Mouse (Mus musculus): ENCODE data around the gene Hba-a1. TPM values are rescaled to one million over a fixed set of nuclear protein-coding genes. Genes with fewer than 3 reads are reported as not detected.
"Not testable (repeated sequence)": the region's sequence is repeated elsewhere in the genome, so short reads cannot be mapped to it uniquely, and the experiment has no call there.

Gene Hba-a1
- polyA plus RNA-seq, 1 experiment from 2014 or later = 3,181 TPM

GRCm38 (mm10) chr11:32298532-32298918 lies 15.2 kb downstream of the Hba-a1 start:
- Histone ChIP-seq H3K27ac (no peak overlapping the region), H3K9me3 (no peaks in the 10 kb centered on the region), H3K9ac (no peak overlapping the region), H3K4me1 (no peaks in the 10 kb centered on the region), H3K4me3 (no peak overlapping the region), H3K27me3 (peaks cover 13% of the 10 kb centered on the region; the same call in 1 of the 2 replicates), H3K4me2 (replicated peaks) (no peak overlapping the region), H3K36me3 (no peaks in the 10 kb centered on the region)
- WGBS = 88% methylated on average over 2 of the region's 2 CpGs
- no peak for ATAC-seq (ENCODE audit: insufficient number of reproducible peaks, insufficient read depth, low FRiP score, low TSS enrichment)

GRCm38 (mm10) chr11:32299865-32300264 lies 16.6 kb downstream of the Hba-a1 start, which contains the start of gene Hbq1a:
Gene Hbq1a (plus strand): TSS chr11:32300069.
- Histone ChIP-seq H3K27me3 (peaks cover 11% of the 10 kb centered on the region; the same call in 1 of the 2 replicates), H3K4me2 (replicated peaks) (peak within 1 kb of the TSS; percentile 43)
- not testable (repeated sequence) for H3K27ac ChIP-seq; H3K9ac ChIP-seq; H3K4me1 ChIP-seq; H3K36me3 ChIP-seq; H3K4me3 ChIP-seq; H3K9me3 ChIP-seq; ATAC-seq (ENCODE audit: insufficient number of reproducible peaks, insufficient read depth, low FRiP score, low TSS enrichment)
- WGBS = 5% methylated on average over 16 of the region's 16 CpGs

GRCm38 (mm10) chr11:32300279-32301267 lies 17.3 kb downstream of the Hba-a1 start:
- no peak overlapping the region for H3K27ac ChIP-seq
- ATAC-seq (ENCODE audit: insufficient number of reproducible peaks, insufficient read depth, low FRiP score, low TSS enrichment) = no peak
- no peaks in the 10 kb centered on the region for H3K9me3 ChIP-seq
- WGBS = 56% methylated on average over 15 of the region's 17 CpGs
- H3K4me2 ChIP-seq (replicated peaks) = peak overlapping the region; percentile 43
- H3K4me3 ChIP-seq = no peak overlapping the region
- no peak overlapping the region for H3K9ac ChIP-seq
- peaks cover 11% of the 10 kb centered on the region; the same call in 1 of the 2 replicates for H3K27me3 ChIP-seq
- no peaks in the 10 kb centered on the region for H3K4me1 ChIP-seq
- H3K36me3 ChIP-seq = no peaks in the 10 kb centered on the region

GRCm38 (mm10) chr11:32301506-32301905 lies 18.2 kb downstream of the Hba-a1 start:
- Histone ChIP-seq H3K4me2 (replicated peaks) (no peak overlapping the region), H3K9me3 (no peaks in the 10 kb centered on the region), H3K27me3 (peaks cover 11% of the 10 kb centered on the region; the same call in 1 of the 2 replicates), H3K4me3 (no peak overlapping the region), H3K9ac (no peak overlapping the region), H3K36me3 (no peaks in the 10 kb centered on the region), H3K4me1 (no peaks in the 10 kb centered on the region), H3K27ac (no peak overlapping the region)
- WGBS = 57% methylated on average over 1 of the region's 1 CpGs
- ATAC-seq (ENCODE audit: insufficient number of reproducible peaks, insufficient read depth, low FRiP score, low TSS enrichment) = no peak

- WGBS = 26% methylated on average over 2 of the region's 2 CpGs
- Histone ChIP-seq H3K36me3 (no peaks in the 10 kb centered on the region), H3K4me3 (no peak overlapping the region), H3K4me2 (replicated peaks) (no peak overlapping the region), H3K9me3 (no peaks in the 10 kb centered on the region), H3K27me3 (peaks cover 11% of the 10 kb centered on the region; the same call in 1 of the 2 replicates), H3K9ac (no peak overlapping the region), H3K4me1 (no peaks in the 10 kb centered on the region), H3K27ac (no peak overlapping the region)
- ATAC-seq (ENCODE audit: insufficient number of reproducible peaks, insufficient read depth, low FRiP score, low TSS enrichment) = no peak
Measured at GRCm38 (mm10) chr11:32302824-32303419, 19.6 kb downstream of the Hba-a1 start.

GRCm38 (mm10) chr11:32303455-32303854 lies 20.1 kb downstream of the Hba-a1 start:
- H3K4me2 ChIP-seq (replicated peaks) = no peak overlapping the region
- no peak overlapping the region for H3K9ac ChIP-seq
- peaks cover 11% of the 10 kb centered on the region; the same call in 1 of the 2 replicates for H3K27me3 ChIP-seq
- no peak overlapping the region for H3K27ac ChIP-seq
- WGBS = 69% methylated on average over 1 of the region's 1 CpGs
- H3K36me3 ChIP-seq = no peaks in the 10 kb centered on the region
- no peaks in the 10 kb centered on the region for H3K9me3 ChIP-seq
- ATAC-seq (ENCODE audit: insufficient number of reproducible peaks, insufficient read depth, low FRiP score, low TSS enrichment) = no peak
- H3K4me3 ChIP-seq = no peak overlapping the region
- H3K4me1 ChIP-seq = no peaks in the 10 kb centered on the region

GRCm38 (mm10) chr11:32307006-32307405 lies 23.7 kb downstream of the Hba-a1 start:
- H3K4me2 ChIP-seq (replicated peaks) = no peak overlapping the region
- H3K4me1 ChIP-seq = no peaks in the 10 kb centered on the region
- 77% methylated on average over 1 of the region's 1 CpGs for WGBS
- H3K4me3 ChIP-seq = no peak overlapping the region
- no peaks in the 10 kb centered on the region for H3K36me3 ChIP-seq
- H3K9ac ChIP-seq = no peak overlapping the region
- ATAC-seq (ENCODE audit: insufficient number of reproducible peaks, insufficient read depth, low FRiP score, low TSS enrichment) = no peak
- no peak overlapping the region for H3K27ac ChIP-seq
- H3K9me3 ChIP-seq = no peaks in the 10 kb centered on the region
- no peaks in the 10 kb centered on the region for H3K27me3 ChIP-seq

GRCm38 (mm10) chr11:32309446-32309845 lies 26.1 kb downstream of the Hba-a1 start:
- ATAC-seq (ENCODE audit: insufficient number of reproducible peaks, insufficient read depth, low FRiP score, low TSS enrichment) = no peak
- Histone ChIP-seq H3K36me3 (no peaks in the 10 kb centered on the region), H3K27ac (no peak overlapping the region), H3K27me3 (no peaks in the 10 kb centered on the region), H3K9me3 (no peaks in the 10 kb centered on the region), H3K9ac (no peak overlapping the region), H3K4me3 (no peak overlapping the region), H3K4me1 (no peaks in the 10 kb centered on the region), H3K4me2 (replicated peaks) (no peak overlapping the region)
- 55% methylated on average over 4 of the region's 4 CpGs for WGBS

GRCm38 (mm10) chr11:32309928-32310327 lies 26.6 kb downstream of the Hba-a1 start:
- Histone ChIP-seq H3K27me3 (no peaks in the 10 kb centered on the region), H3K4me1 (no peaks in the 10 kb centered on the region), H3K9me3 (no peaks in the 10 kb centered on the region), H3K4me2 (replicated peaks) (no peak overlapping the region), H3K4me3 (no peak overlapping the region), H3K36me3 (no peaks in the 10 kb centered on the region), H3K9ac (no peak overlapping the region), H3K27ac (no peak overlapping the region)
- 64% methylated on average over 3 of the region's 3 CpGs for WGBS
- no peak for ATAC-seq (ENCODE audit: insufficient number of reproducible peaks, insufficient read depth, low FRiP score, low TSS enrichment)

GRCm38 (mm10) chr11:32316009-32316408 lies 32.7 kb downstream of the Hba-a1 start:
- ATAC-seq (ENCODE audit: insufficient number of reproducible peaks, insufficient read depth, low FRiP score, low TSS enrichment) = no peak
- no peak overlapping the region for H3K4me2 ChIP-seq (replicated peaks)
- H3K9me3 ChIP-seq = no peaks in the 10 kb centered on the region
- no peaks in the 10 kb centered on the region for H3K4me1 ChIP-seq
- H3K4me3 ChIP-seq = no peak overlapping the region
- H3K27me3 ChIP-seq = no peaks in the 10 kb centered on the region
- H3K27ac ChIP-seq = no peak overlapping the region
- H3K36me3 ChIP-seq = no peaks in the 10 kb centered on the region
- no peak overlapping the region for H3K9ac ChIP-seq
- 81% methylated on average over 3 of the region's 3 CpGs for WGBS

- no peak overlapping the region for H3K4me2 ChIP-seq (replicated peaks)
- H3K4me3 ChIP-seq = no peak overlapping the region
- no peaks in the 10 kb centered on the region for H3K4me1 ChIP-seq
- no peak overlapping the region for H3K9ac ChIP-seq
- 65% methylated on average over 11 of the region's 11 CpGs for WGBS
- H3K36me3 ChIP-seq = no peaks in the 10 kb centered on the region
- no peak overlapping the region for H3K27ac ChIP-seq
- no peaks in the 10 kb centered on the region for H3K9me3 ChIP-seq
- no peaks in the 10 kb centered on the region for H3K27me3 ChIP-seq
- 0 out of 2 replicates have a peak, but pooled peaks have one; percentile 37 for ATAC-seq (ENCODE audit: insufficient number of reproducible peaks, insufficient read depth, low FRiP score, low TSS enrichment)
Measured at GRCm38 (mm10) chr11:32320507-32321195, 37.3 kb downstream of the Hba-a1 start.
